Mouse (Mus musculus) cortical plate, adult 2 months (tissue): ENCODE results near the gene Ptcra. TPM values are rescaled to one million over a fixed set of nuclear protein-coding genes. Genes with fewer than 3 reads are reported as not detected.

Experiments
- H3K27ac ChIP-seq: fragments of 200-500 bp; 2 replicates; pipeline ENCODE4 v1.5.1; 2012; ENCODE audit warnings: low read length, control low read depth, inconsistent platforms; ENCODE audit not compliant: insufficient read depth
- H3K4me1 ChIP-seq: fragments of 200-500 bp; 2 replicates; pipeline ENCODE4 v1.6.1; 2011; ENCODE audit warnings: low read length; ENCODE audit not compliant: control insufficient read depth, insufficient read depth
- H3K4me3 ChIP-seq: fragments of 200-500 bp; 2 replicates; pipeline ENCODE4 v1.5.1; 2011; ENCODE audit warnings: mild to moderate bottlenecking, low read length, control low read depth; ENCODE audit not compliant: insufficient read depth
- CTCF ChIP-seq: fragments of 200-500 bp; IDR thresholded peaks from 2 replicates; pipeline ENCODE4 v1.5.1; 2011; ENCODE audit warnings: mild to moderate bottlenecking, control low read depth, low read length; ENCODE audit not compliant: insufficient read depth; ENCODE audit errors: extremely low read depth
- POLR2A ChIP-seq: fragments of 200-500 bp; IDR thresholded peaks from 2 replicates; pipeline ENCODE4 v1.6.1; 2011; ENCODE audit warnings: mild to moderate bottlenecking, low read length, control low read depth; ENCODE audit not compliant: insufficient read depth; ENCODE audit errors: extremely low read depth
- polyA plus RNA-seq: library from polyadenylated mRNA; depleted of rRNA; stranded (reverse); fragments of >200 nt; gene quantifications from 2 replicates; pipeline ENCODE4 v1.2.3, GENCODE M21; 2012; rRNA removed

Ptcra gene
- polyA plus RNA-seq, 1 experiment: 0.50 TPM

GRCm38 (mm10) chr17:46712442-46712841 lies 51.1 kb downstream of the Ptcra start:
- no peak for TF ChIP-seq POLR2A
- TF ChIP-seq CTCF: no peak
- no peak overlapping the region for H3K27ac ChIP-seq
- peak overlapping the region; percentile 64; the same call in 1 of the 2 replicates for H3K4me3 ChIP-seq
- H3K4me1 ChIP-seq: peaks cover 4% of the 10 kb centered on the region

- Histone ChIP-seq H3K27ac (no peak overlapping the region), H3K4me1 (peaks cover 4% of the 10 kb centered on the region), H3K4me3 (peak overlapping the region; percentile 64)
- TF ChIP-seq POLR2A (no peak), CTCF (no peak)
Measured at GRCm38 (mm10) chr17:46711612-46712271, 51.8 kb downstream of the Ptcra start.

- peak; percentile 75 for TF ChIP-seq POLR2A
- no peak for TF ChIP-seq CTCF
- peak within 1 kb of the TSS; percentile 64 for H3K4me3 ChIP-seq
- peaks cover 4% of the 10 kb centered on the region for H3K4me1 ChIP-seq
- peak within 1 kb of the TSS; percentile 26; the same call in 1 of the 2 replicates for H3K27ac ChIP-seq
Measured at GRCm38 (mm10) chr17:46710959-46711597, 52.4 kb downstream of the Ptcra start, which contains the start of gene Pex6. Pex6 (plus strand) TSS chr17:46711463.

GRCm38 (mm10) chr17:46706375-46707089 lies 57.0 kb downstream of the Ptcra start:
- H3K4me3 ChIP-seq: no peak overlapping the region
- peaks cover 8% of the 10 kb centered on the region for H3K4me1 ChIP-seq
- no peak overlapping the region for H3K27ac ChIP-seq
- TF ChIP-seq CTCF: no peak
- TF ChIP-seq POLR2A: no peak

Other genes with a start within 250 kb of the Ptcra start
- 60.0 and 70.5 TPM in 2 replicates for gene Cul9, start 217.3 kb downstream of the Ptcra start, polyA plus RNA-seq
- 89.1 and 90.0 TPM in 2 replicates for gene Srf, start 207.5 kb downstream of the Ptcra start, polyA plus RNA-seq
- 6.5 and 6.8 TPM in 2 replicates for gene Ptk7, start 134.2 kb downstream of the Ptcra start, polyA plus RNA-seq
- 20.0 and 20.6 TPM in 2 replicates for gene Klc4, start 117.7 kb downstream of the Ptcra start, polyA plus RNA-seq
- 46.2 and 52.6 TPM in 2 replicates for gene Mrpl2, start 117.5 kb downstream of the Ptcra start, polyA plus RNA-seq
- gene Cul7, start 113.4 kb downstream of the Ptcra start, polyA plus RNA-seq: 25.8 and 27.4 TPM in 2 replicates
- 28.1 and 29.5 TPM in 2 replicates for gene Rrp36, start 89.4 kb downstream of the Ptcra start, polyA plus RNA-seq
- gene Mea1, start 84.9 kb downstream of the Ptcra start, polyA plus RNA-seq: 154 and 157 TPM in 2 replicates
- gene Klhdc3, start 82.8 kb downstream of the Ptcra start, polyA plus RNA-seq: 254 and 268 TPM in 2 replicates
- gene Ppp2r5d, start 58.6 kb downstream of the Ptcra start, polyA plus RNA-seq: 97.4 and 98.9 TPM in 2 replicates
- gene Pex6, start 52.2 kb downstream of the Ptcra start, polyA plus RNA-seq: 48.4 and 50.8 TPM in 2 replicates
- 1.3 and 1.8 TPM in 2 replicates for gene Gnmt, start 34.5 kb downstream of the Ptcra start, polyA plus RNA-seq
- gene Cnpy3, start 11.5 kb downstream of the Ptcra start, polyA plus RNA-seq: 93.6 and 95.9 TPM in 2 replicates
- 18.6 and 20.5 TPM in 2 replicates for gene 2310039H08Rik, start 8.9 kb upstream of the Ptcra start, polyA plus RNA-seq
- 43.6 and 48.0 TPM in 2 replicates for gene Rpl7l1, start 19.0 kb upstream of the Ptcra start, polyA plus RNA-seq
- gene Bicral, start 94.8 kb upstream of the Ptcra start, polyA plus RNA-seq: 33.1 and 33.9 TPM in 2 replicates
- 25.6 and 26.1 TPM in 2 replicates for gene Tbcc, start 127.0 kb upstream of the Ptcra start, polyA plus RNA-seq
- gene Prph2, start 146.7 kb upstream of the Ptcra start, polyA plus RNA-seq: not detected in 2 replicates
- 35.2 and 38.1 TPM in 2 replicates for gene Ubr2, start 246.8 kb upstream of the Ptcra start, polyA plus RNA-seq